Mouse (Mus musculus): ENCODE data around the gene Vmn1r131. TPM values are rescaled to one million over a fixed set of nuclear protein-coding genes. Genes with fewer than 3 reads are reported as not detected.
"Not testable (repeated sequence)": the region's sequence is repeated elsewhere in the genome, so short reads cannot be mapped to it uniquely, and the experiment has no call there.

Vmn1r131 gene
- not detected for polyA plus RNA-seq (2021)

DNA sequence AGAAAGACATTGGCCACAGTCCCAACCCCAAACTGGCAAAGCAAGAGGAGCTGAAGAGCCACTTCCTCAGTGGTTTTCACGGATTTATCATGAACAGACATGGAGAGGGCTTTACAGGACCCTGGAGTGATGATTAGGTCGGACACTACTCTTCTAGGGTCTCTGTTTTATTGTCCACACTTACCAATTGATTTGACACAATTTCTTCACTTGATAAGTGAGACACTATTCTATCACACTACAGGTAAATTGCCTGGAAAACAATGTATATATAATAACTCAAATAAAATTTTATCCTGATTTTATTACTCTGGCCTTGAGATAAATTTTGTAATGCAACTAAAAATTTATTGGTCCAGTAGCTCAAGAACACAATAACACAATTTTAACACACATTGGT, at the start of gene Vmn1r131:
Gene Vmn1r131 (minus strand): TSS at position 101 of the 400 bp plus-strand sequence.
- DNase-seq (ENCODE audit: low read depth, low spot score); in situ Hi-C loops (cut with MboI; ENCODE audit: low pct_unique_long_range_greater_than_20kb); H3K27me3 ChIP-seq; CTCF ChIA-PET; ATAC-seq; POLR2A ChIA-PET: not testable (repeated sequence)

DNA sequence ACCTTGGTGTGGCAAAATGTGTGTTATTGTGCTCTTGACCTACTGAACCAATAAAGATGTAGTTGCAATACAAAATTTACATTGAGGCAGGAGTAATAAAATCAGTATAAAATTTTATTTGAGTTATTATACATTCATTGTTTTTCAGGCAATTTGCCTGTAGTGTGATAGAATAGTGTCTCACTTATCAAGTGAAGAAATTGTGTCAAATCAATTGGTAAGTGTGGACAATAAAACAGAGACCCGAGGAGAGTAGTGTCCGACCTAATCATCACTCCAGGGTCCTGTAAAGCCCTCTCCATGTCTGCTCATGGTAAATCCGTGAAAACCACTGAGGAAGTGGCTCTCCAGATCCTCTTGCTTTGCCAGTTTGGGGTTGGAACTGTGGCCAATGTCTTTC, 34.4 kb downstream of the Vmn1r131 start, which contains the start of gene Vmn1r130:
Gene Vmn1r130 (plus strand): TSS at position 301 of the 400 bp plus-strand sequence.
- POLR2A ChIA-PET; in situ Hi-C loops (cut with MboI; ENCODE audit: low pct_unique_long_range_greater_than_20kb); CTCF ChIA-PET; ATAC-seq; H3K27me3 ChIP-seq; DNase-seq (ENCODE audit: low read depth, low spot score): not testable (repeated sequence)

Other genes starting within 250 kb of the Vmn1r131 start
- gene Vmn1r126, start 244.6 kb downstream of the Vmn1r131 start, polyA plus RNA-seq (2021): not detected
- gene Vmn1r127, start 226.2 kb downstream of the Vmn1r131 start, polyA plus RNA-seq (2021): not detected
- not detected for gene Vmn1r128, start 196.7 kb downstream of the Vmn1r131 start, polyA plus RNA-seq (2021)
- gene Vmn1r129, start 184.8 kb downstream of the Vmn1r131 start, polyA plus RNA-seq (2021): not detected
- gene Gm6882, start 113.3 kb downstream of the Vmn1r131 start, polyA plus RNA-seq (2021): not detected
- gene Vmn1r130, start 34.3 kb downstream of the Vmn1r131 start, polyA plus RNA-seq (2021): not detected
- gene Vmn1r132, start 68.0 kb upstream of the Vmn1r131 start, polyA plus RNA-seq (2021): not detected
- not detected for gene Gm4175, start 215.4 kb upstream of the Vmn1r131 start, polyA plus RNA-seq (2021)